Mouse (Mus musculus) C2C12 (cell line): ENCODE measurements around the gene Tgfa. TPM values are rescaled to one million over a fixed set of nuclear protein-coding genes. Genes with fewer than 3 reads are reported as not detected.

Experiments
- H3K27me3 ChIP-seq: one replicate; pipeline ENCODE4 v1.6.1; 2011; ENCODE audit not compliant: control insufficient read depth, insufficient read depth, insufficient read length
- H3K36me3 ChIP-seq: one replicate; pipeline ENCODE4 v1.6.1; 2011; ENCODE audit not compliant: control insufficient read depth, insufficient read depth
- H3K4me3 ChIP-seq: one replicate; pipeline ENCODE4 v1.5.1; 2011; ENCODE audit warnings: mild to moderate bottlenecking, control low read depth; ENCODE audit not compliant: poor library complexity, insufficient read depth, severe bottlenecking
- H3K79me2 ChIP-seq: one replicate; pipeline ENCODE4 v1.6.1; 2011; ENCODE audit not compliant: control insufficient read depth, insufficient read depth
- H3K79me3 ChIP-seq: one replicate; pipeline ENCODE4 v1.6.1; 2011; ENCODE audit warnings: low read depth, control low read depth
- H3ac ChIP-seq: one replicate; pipeline ENCODE3; 2011; ENCODE audit warnings: low read depth; ENCODE audit not compliant: control insufficient read depth, insufficient read length
- CEBPB ChIP-seq: IDR thresholded peaks from one replicate; pipeline ENCODE4 v1.6.1; 2011; ENCODE audit warnings: low read depth, mild to moderate bottlenecking, control low read depth, moderate library complexity
- CTCF ChIP-seq: IDR thresholded peaks from one replicate; pipeline ENCODE4 v1.5.1; 2011; ENCODE audit not compliant: control insufficient read depth, insufficient read depth, insufficient read length
- FOSL1 ChIP-seq: IDR thresholded peaks from one replicate; pipeline ENCODE4 v1.8.0; 2011; ENCODE audit warnings: mild to moderate bottlenecking, low read length; ENCODE audit not compliant: poor library complexity, insufficient read depth, severe bottlenecking
- MAX ChIP-seq: IDR thresholded peaks from one replicate; pipeline ENCODE4 v1.6.1; 2011; ENCODE audit warnings: mild to moderate bottlenecking, control low read depth
- MYOD1 ChIP-seq: IDR thresholded peaks from one replicate; pipeline ENCODE4 v1.6.1; 2011; ENCODE audit warnings: low read depth; ENCODE audit not compliant: control insufficient read depth, insufficient read length
- MYOG ChIP-seq: IDR thresholded peaks from one replicate; pipeline ENCODE4 v1.6.1; 2011; ENCODE audit not compliant: control insufficient read depth, insufficient read length; ENCODE audit errors: extremely low read depth
- USF1 ChIP-seq: IDR thresholded peaks from one replicate; pipeline ENCODE4 v1.6.1; 2011; ENCODE audit warnings: low read depth, mild to moderate bottlenecking, control low read depth, moderate library complexity
- long read RNA-seq, 2 experiments: library from polyadenylated mRNA; unstranded; transcript quantifications; one replicate each; pipeline ENCODE4 v2.0.0; 2019 to 2020
- polyA plus RNA-seq: library from polyadenylated mRNA; unstranded; fragments of >200 nt; fragmentation: generic; extraction: Trizol; gene quantifications from one replicate; pipeline ENCODE4 v1.2.1, GENCODE M21; 2012; ENCODE audit warnings: missing spikeins

Tgfa gene
- polyA plus RNA-seq = 0.54 TPM
- long read RNA-seq, experiment 1 = 0 reads
- long read RNA-seq, experiment 2, full-length matches to known transcripts = 7 of 10 reads
- long read RNA-seq, experiment 2, partial matches to known transcripts = 1 of 10 reads
- long read RNA-seq, experiment 2, other reads (novel, unspliced or antisense) = 2 of 10 reads

- Histone ChIP-seq H3K4me3 (peak within 1 kb of the TSS; percentile 45), H3K36me3 (no peaks in the 10 kb centered on the region), H3K79me3 (no peaks in the 10 kb centered on the region), H3K27me3 (peaks cover 55% of the 10 kb centered on the region), H3ac (peak within 1 kb of the TSS; percentile 72), H3K79me2 (no peaks in the 10 kb centered on the region)
- TF ChIP-seq FOSL1 = no peak
Measured at GRCm38 (mm10) chr6:86194941-86195932, at the start of gene Tgfa. Gene Tgfa (plus strand): TSS chr6:86195223.

GRCm38 (mm10) chr6:86148518-86148917, 46.5 kb upstream of the Tgfa start:
- H3K27me3 ChIP-seq = peaks cover 6% of the 10 kb centered on the region
- H3K36me3 ChIP-seq = no peaks in the 10 kb centered on the region
- TF ChIP-seq CTCF (no peak), MYOD1 (no peak), MYOG (no peak), MAX (no peak), CEBPB (no peak), FOSL1 (no peak), USF1 (no peak)
- no peak overlapping the region for H3K4me3 ChIP-seq
- no peaks in the 10 kb centered on the region for H3K79me3 ChIP-seq
- H3K79me2 ChIP-seq = no peaks in the 10 kb centered on the region
- no peak overlapping the region for H3ac ChIP-seq

- H3K4me3 ChIP-seq = no peak overlapping the region
- H3K79me2 ChIP-seq = no peaks in the 10 kb centered on the region
- no peaks in the 10 kb centered on the region for H3K79me3 ChIP-seq
- H3K36me3 ChIP-seq = no peaks in the 10 kb centered on the region
- H3K27me3 ChIP-seq = peaks cover 7% of the 10 kb centered on the region
- TF ChIP-seq CTCF (no peak), MYOD1 (no peak), MAX (no peak), CEBPB (no peak), MYOG (no peak), FOSL1 (no peak), USF1 (no peak)
- no peak overlapping the region for H3ac ChIP-seq
Measured at GRCm38 (mm10) chr6:86149001-86149400, 46.0 kb upstream of the Tgfa start.

- TF ChIP-seq CTCF (no peak), FOSL1 (no peak), MYOD1 (no peak), CEBPB (no peak), USF1 (no peak), MAX (no peak)
Measured at GRCm38 (mm10) chr6:86152676-86153075, 42.3 kb upstream of the Tgfa start.

GRCm38 (mm10) chr6:86153436-86153990, 41.5 kb upstream of the Tgfa start:
- TF ChIP-seq USF1 (no peak), MYOG (no peak), FOSL1 (no peak), CTCF (no peak), MAX (no peak), MYOD1 (no peak), CEBPB (no peak)
- H3K79me3 ChIP-seq = no peaks in the 10 kb centered on the region
- no peak overlapping the region for H3K4me3 ChIP-seq
- H3K79me2 ChIP-seq = no peaks in the 10 kb centered on the region
- no peak overlapping the region for H3ac ChIP-seq
- H3K36me3 ChIP-seq = no peaks in the 10 kb centered on the region
- H3K27me3 ChIP-seq = peaks cover 8% of the 10 kb centered on the region

More at GRCm38 (mm10) chr6:86152676-86153075, 42.3 kb upstream of the Tgfa start:
- H3K79me3 ChIP-seq = no peaks in the 10 kb centered on the region
- H3ac ChIP-seq = no peak overlapping the region
- H3K79me2 ChIP-seq = no peaks in the 10 kb centered on the region
- peaks cover 8% of the 10 kb centered on the region for H3K27me3 ChIP-seq
- no peak overlapping the region for H3K4me3 ChIP-seq
- H3K36me3 ChIP-seq = no peaks in the 10 kb centered on the region
